Mouse (Mus musculus) ovary, postnatal 14 days (tissue): ENCODE results near the gene Nop56.
A peak's percentile ranks its signal among the peaks of the same experiment; 100 is the strongest.

ENCODE experiments used
- DNase-seq: peaks from one replicate; pipeline ENCODE4 v3.0.0; 2022; ENCODE audit warnings: low spot score

Nop56 gene

GRCm38 (mm10) chr2:130295331-130296133 is 21.3 kb downstream of the Nop56 start:
- peak; percentile 34 for DNase-seq

- no peak for DNase-seq
Observed at GRCm38 (mm10) chr2:130296134-130296745, 22.0 kb downstream of the Nop56 start.

DNA sequence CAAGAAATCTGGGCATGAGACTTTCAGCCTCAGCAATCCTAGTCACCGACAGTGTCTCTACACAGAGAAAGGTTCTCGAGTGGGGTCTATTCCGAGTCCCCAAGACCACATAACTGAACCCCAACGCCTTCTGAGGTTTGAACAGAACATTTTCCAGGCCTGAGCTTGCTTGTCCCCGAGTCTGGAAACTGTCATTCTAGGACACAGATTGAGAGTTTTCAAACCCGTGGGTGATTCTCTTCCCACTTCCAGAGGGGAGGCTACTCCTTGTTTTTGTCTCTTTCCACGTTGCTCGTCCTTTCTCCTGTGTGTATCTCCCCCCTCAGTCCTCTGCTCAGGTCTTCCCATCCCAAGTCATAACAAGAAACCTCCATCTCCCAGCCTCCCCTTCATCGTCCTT is 23.4 kb downstream of the Nop56 start:
- DNase-seq, result no peak

GRCm38 (mm10) chr2:130303014-130303413 is 28.8 kb downstream of the Nop56 start:
- no peak for DNase-seq

DNA sequence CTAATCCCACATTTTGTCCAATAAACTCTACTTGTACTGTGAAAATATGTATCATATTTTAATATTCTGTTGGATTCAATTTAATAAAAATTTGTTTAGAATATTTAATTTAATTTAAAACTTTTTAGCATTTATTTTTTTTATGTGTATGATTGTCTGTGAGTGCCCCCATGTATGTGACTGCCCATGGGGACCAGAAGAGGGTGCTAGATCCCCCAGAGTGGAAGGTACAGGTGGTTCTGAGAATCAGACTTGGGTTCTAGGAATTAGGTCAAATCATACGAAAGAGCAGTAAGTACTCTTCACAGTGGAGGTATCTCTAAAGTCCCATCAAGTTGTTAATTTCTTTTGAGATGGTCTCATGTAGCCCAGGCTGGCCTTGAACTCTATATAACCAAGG is 52.8 kb downstream of the Nop56 start:
- no peak for DNase-seq
